Mouse (Mus musculus) c-Kit-positive CD71-negative TER-119-negative erythroid progenitor cells, embryonic 14.5 days (primary cell): ENCODE measurements at regions not wholly inside any gene's neighbourhood (a gene's known extent, or its start where the extent isn't known, plus 50 kb on each side); places are given as distances from the start of the nearest gene placed in this dataset.

Experiments used
- DNase-seq: peaks from one replicate; pipeline ENCODE4 v3.0.0-alpha.2; 2013; ENCODE audit warnings: low read depth

GRCm38 (mm10) chr5:132923365-132923764 lies 380.2 kb upstream of the Auts2 start:
- DNase-seq = no peak

- DNase-seq = no peak
Observed at GRCm38 (mm10) chr5:132909056-132909455, 365.9 kb upstream of the Auts2 start.

GRCm38 (mm10) chr5:132908220-132908619 lies 365.1 kb upstream of the Auts2 start:
- DNase-seq = no peak

- DNase-seq = no peak
Observed at GRCm38 (mm10) chr5:132892591-132892990, 349.4 kb upstream of the Auts2 start.

- DNase-seq = no peak
Observed at GRCm38 (mm10) chr5:132884130-132884529, 341.0 kb upstream of the Auts2 start.

- DNase-seq = no peak
Observed at GRCm38 (mm10) chr5:132882291-132882690, 339.1 kb upstream of the Auts2 start.

GRCm38 (mm10) chr5:132881170-132881569 lies 338.0 kb upstream of the Auts2 start:
- DNase-seq = no peak

- DNase-seq = no peak
Observed at GRCm38 (mm10) chr5:132876336-132876840, 333.2 kb upstream of the Auts2 start.

- DNase-seq = no peak
Observed at GRCm38 (mm10) chr5:132858846-132859510, 315.8 kb upstream of the Auts2 start.

- DNase-seq = no peak
Observed at GRCm38 (mm10) chr5:132855619-132856510, 312.7 kb upstream of the Auts2 start.

GRCm38 (mm10) chr5:132850770-132851169 lies 307.6 kb upstream of the Auts2 start:
- DNase-seq = no peak

GRCm38 (mm10) chr5:132848086-132848485 lies 304.9 kb upstream of the Auts2 start:
- no peak for DNase-seq

- no peak for DNase-seq
Observed at GRCm38 (mm10) chr5:132843284-132843683, 300.1 kb upstream of the Auts2 start.

GRCm38 (mm10) chr5:132841794-132842193 lies 298.6 kb upstream of the Auts2 start:
- DNase-seq = no peak

- no peak for DNase-seq
Observed at GRCm38 (mm10) chr5:132837420-132837819, 294.3 kb upstream of the Auts2 start.

GRCm38 (mm10) chr5:132828993-132829392 lies 285.8 kb upstream of the Auts2 start:
- DNase-seq = no peak

- no peak for DNase-seq
Observed at GRCm38 (mm10) chr5:132827555-132828333, 284.6 kb upstream of the Auts2 start.

- no peak for DNase-seq
Observed at GRCm38 (mm10) chr5:132826009-132826408, 282.9 kb upstream of the Auts2 start.

GRCm38 (mm10) chr5:132817665-132818064 lies 274.5 kb upstream of the Auts2 start:
- DNase-seq = no peak

- no peak for DNase-seq
Observed at GRCm38 (mm10) chr5:132809181-132809580, 266.0 kb upstream of the Auts2 start.

- DNase-seq = no peak
Observed at GRCm38 (mm10) chr5:132796061-132796460, 252.9 kb upstream of the Auts2 start.

- DNase-seq = no peak
Observed at GRCm38 (mm10) chr5:132792484-132792883, 249.3 kb upstream of the Auts2 start.
